Mouse (Mus musculus) megakaryocyte, adult 5-6 weeks (primary cell): ENCODE results near the gene Rpgrip1l. TPM values are rescaled to one million over a fixed set of nuclear protein-coding genes. Genes with fewer than 3 reads are reported as not detected.
A peak's percentile ranks its signal among the peaks of the same experiment; 100 is the strongest.

Source experiments
- ATAC-seq: 2 replicates; pipeline ENCODE4 v1.8.0; 2016; ENCODE audit warnings: mild to moderate bottlenecking, inconsistent platforms; ENCODE audit not compliant: poor library complexity, severe bottlenecking
- total RNA-seq, 2 experiments: library from RNA; stranded (forward) in 1 of 2; stranded (reverse) in 1 of 2; fragments of 153-499, 151-499 nt in 1 of 2; fragments of 221-1000, 200-1000 nt in 1 of 2; gene quantifications; 2 replicates each; pipeline versions ENCODE4 v1.2.3 to v1.2.4; 2015 to 2017

The Rpgrip1l gene
- total RNA-seq, 2 experiments from 2014 or later = 3.5 to 3.9 TPM

- no peak for ATAC-seq
These were observed 95.8 kb downstream of the Rpgrip1l start for GRCm38 (mm10) chr8:91217062-91217905.

GRCm38 (mm10) chr8:91214287-91214686 lies 98.8 kb downstream of the Rpgrip1l start:
- ATAC-seq = no peak

GRCm38 (mm10) chr8:91212948-91213347 lies 100.1 kb downstream of the Rpgrip1l start:
- ATAC-seq = no peak

GRCm38 (mm10) chr8:91209658-91210057 lies 103.4 kb downstream of the Rpgrip1l start:
- ATAC-seq = no peak

GRCm38 (mm10) chr8:91207676-91208075 lies 105.4 kb downstream of the Rpgrip1l start:
- no peak for ATAC-seq

- no peak for ATAC-seq
These were observed 107.2 kb downstream of the Rpgrip1l start for GRCm38 (mm10) chr8:91205897-91206296.

- ATAC-seq = no peak
These were observed 111.9 kb downstream of the Rpgrip1l start for GRCm38 (mm10) chr8:91201184-91201583.

- ATAC-seq = no peak
These were observed 113.2 kb downstream of the Rpgrip1l start, which contains the start of gene Aktip for GRCm38 (mm10) chr8:91199876-91200275. Gene Aktip, minus strand, starts transcription at chr8:91199976.

GRCm38 (mm10) chr8:91198036-91198435 lies 115.0 kb downstream of the Rpgrip1l start:
- no peak for ATAC-seq

- ATAC-seq = no peak
These were observed 115.8 kb downstream of the Rpgrip1l start for GRCm38 (mm10) chr8:91197233-91197632.

- ATAC-seq = no peak
These were observed 116.4 kb downstream of the Rpgrip1l start for GRCm38 (mm10) chr8:91196661-91197060.

GRCm38 (mm10) chr8:91194081-91194480 lies 119.0 kb downstream of the Rpgrip1l start:
- ATAC-seq = no peak

GRCm38 (mm10) chr8:91192941-91193340 lies 120.1 kb downstream of the Rpgrip1l start:
- ATAC-seq = no peak

GRCm38 (mm10) chr8:91190816-91191340 lies 122.2 kb downstream of the Rpgrip1l start:
- ATAC-seq = peak; percentile 88

GRCm38 (mm10) chr8:91188152-91188551 lies 124.9 kb downstream of the Rpgrip1l start:
- no peak for ATAC-seq

GRCm38 (mm10) chr8:91186372-91186771 lies 126.7 kb downstream of the Rpgrip1l start:
- no peak for ATAC-seq

GRCm38 (mm10) chr8:91177708-91178107 lies 135.4 kb downstream of the Rpgrip1l start:
- ATAC-seq = no peak

GRCm38 (mm10) chr8:91176176-91176575 lies 136.9 kb downstream of the Rpgrip1l start:
- ATAC-seq = peak; percentile 92

GRCm38 (mm10) chr8:91171605-91172004 lies 141.5 kb downstream of the Rpgrip1l start:
- ATAC-seq = no peak

GRCm38 (mm10) chr8:91170914-91171313 lies 142.1 kb downstream of the Rpgrip1l start:
- no peak for ATAC-seq

- no peak for ATAC-seq
These were observed 142.9 kb downstream of the Rpgrip1l start for GRCm38 (mm10) chr8:91170152-91170551.
